Mouse (Mus musculus) embryonic fibroblast, embryonic 13.5 days (primary cell): ENCODE measurements around the gene Gstp3.

Experiments used
- CTCF ChIP-seq: IDR thresholded peaks from 2 replicates; pipeline ENCODE4 v1.5.1; 2011; ENCODE audit warnings: mild to moderate bottlenecking, control low read depth, low read length, moderate library complexity, borderline replicate concordance; ENCODE audit not compliant: insufficient read depth
- POLR2A ChIP-seq: IDR thresholded peaks from 2 replicates; pipeline ENCODE4 v1.6.1; 2011; ENCODE audit warnings: low read depth, mild to moderate bottlenecking, control low read depth, low read length, moderate library complexity

DNA sequence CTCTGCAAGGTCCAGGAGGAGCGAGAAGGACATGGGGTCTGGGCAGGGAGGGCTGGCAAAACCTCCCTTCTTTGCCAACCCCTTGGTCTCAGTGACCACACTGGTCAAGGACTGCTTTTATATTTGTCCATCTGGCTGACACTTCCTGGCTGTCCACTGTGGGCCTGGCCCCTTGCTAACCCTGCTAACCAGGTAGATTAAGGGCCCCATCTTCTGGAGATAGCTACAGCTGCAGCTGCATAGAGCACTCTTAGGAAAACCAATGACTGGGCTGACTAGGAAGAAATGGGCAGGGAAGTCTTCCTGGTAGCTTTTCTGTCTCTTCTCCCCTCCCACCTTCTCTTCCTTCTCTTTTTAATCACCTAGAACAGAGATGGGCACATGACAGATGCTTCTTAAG lies 25.6 kb upstream of the Gstp3 start:
- TF ChIP-seq CTCF, result no peak
- TF ChIP-seq POLR2A, result no peak
